Mouse (Mus musculus): Measurements from ENCODE around the gene Hdgfl3.

DNA sequence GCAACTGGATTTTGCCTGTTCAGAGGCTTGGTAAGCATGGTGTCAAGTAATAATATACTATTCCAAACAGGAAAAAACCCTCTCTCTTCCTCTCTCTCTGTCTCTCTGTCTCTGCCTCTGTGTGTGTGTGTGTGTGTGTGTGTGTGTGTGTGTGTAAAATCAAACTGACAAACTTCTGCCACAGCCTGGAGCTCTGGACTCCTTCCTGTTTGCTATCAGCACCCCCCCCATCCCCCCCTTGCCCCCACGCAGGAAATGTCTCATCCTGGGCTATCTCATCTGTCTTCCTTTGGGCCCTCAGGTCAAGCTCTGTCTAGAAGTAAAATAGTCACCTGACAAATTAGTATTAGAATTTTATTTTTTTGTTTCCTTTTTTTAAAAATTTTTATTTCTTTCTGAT lies 60.5 kb downstream of the Hdgfl3 start:
- TF ChIP-seq POLR2A (IDR thresholded peaks at IDR 0.05; ENCODE audit: borderline replicate concordance, extremely low read depth, insufficient read depth, insufficient read length, poor library complexity, severe bottlenecking) (no peak), CTCF (IDR thresholded peaks at IDR 0.05; ENCODE audit: borderline replicate concordance, extremely low read depth, insufficient read depth, insufficient read length) (no peak)
